Mouse (Mus musculus): ENCODE measurements around the gene Smim14.
"Not testable (repeated sequence)": the region's sequence is repeated elsewhere in the genome, so short reads cannot be mapped to it uniquely, and the experiment has no call there.

Gene Smim14

DNA sequence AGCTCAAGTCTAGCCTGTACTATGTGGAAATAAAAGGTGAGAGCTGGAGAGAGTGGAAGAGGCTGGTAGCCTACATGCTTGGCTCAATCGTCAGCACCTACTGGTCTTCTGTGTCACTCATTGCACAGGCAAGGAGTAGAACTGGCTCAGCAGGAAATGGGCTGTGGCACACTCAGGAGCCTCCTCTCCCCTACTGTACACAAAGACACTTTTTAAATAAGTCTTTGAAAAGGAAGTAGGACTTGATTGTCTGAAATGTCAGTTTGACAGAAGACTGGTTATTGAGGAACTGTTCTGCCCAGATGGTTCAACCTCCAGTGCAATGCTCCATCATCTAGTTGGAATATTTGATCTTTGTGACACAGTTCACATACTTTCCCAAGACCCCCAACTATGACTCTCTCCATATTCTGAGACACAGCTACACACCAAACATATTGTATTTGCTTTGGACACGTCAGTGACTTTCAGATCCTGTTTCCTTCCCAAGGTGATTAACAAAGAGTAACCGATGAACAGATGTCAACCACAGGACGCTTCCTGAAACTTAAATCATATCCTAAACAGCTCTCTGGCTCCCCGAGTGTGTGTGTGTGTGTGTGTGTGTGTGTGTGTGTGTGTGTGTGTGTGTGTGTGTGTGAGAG, 22.2 kb downstream of the Smim14 start:
- peak; percentile 46 for DNase-seq

DNA sequence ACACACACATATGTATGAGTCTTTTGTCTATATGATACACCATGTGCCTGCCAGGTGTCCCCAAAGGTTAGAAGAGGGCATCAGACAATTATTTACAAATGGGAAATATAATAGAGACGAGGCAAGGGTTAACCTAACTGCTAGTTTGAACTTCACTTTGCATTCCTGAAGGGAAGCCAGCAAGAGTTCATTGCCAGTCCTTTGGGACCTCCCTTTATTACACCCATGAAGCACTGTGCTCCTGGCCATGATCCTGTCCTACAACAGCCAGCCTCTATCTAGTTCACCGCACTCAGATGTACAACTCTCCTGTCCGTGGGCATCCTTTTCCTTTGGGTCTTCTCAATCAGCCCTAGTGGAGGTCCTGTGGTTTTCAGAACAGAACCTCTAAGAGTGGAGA, 23.5 kb downstream of the Smim14 start:
- peak; percentile 85 for DNase-seq

DNA sequence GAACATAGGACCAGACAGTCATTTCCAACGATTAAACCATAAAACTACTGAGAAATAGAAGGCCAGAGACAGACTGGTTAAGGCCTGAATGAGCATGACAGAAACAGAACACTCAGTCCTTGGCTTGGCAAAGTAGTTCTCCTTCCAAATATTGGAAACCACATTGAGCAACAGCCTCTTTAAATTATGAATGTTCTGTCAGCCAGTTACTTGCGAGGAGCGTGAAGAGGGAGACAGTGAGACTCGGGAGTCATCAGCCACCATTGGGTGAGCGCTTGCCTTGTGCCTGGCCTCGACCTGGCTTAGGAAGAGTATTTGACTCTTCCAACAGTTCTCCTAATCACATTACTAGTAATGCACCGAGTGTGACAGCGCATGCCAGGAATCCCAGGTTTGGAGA, 28.6 kb downstream of the Smim14 start:
- peak; percentile 88 for DNase-seq

DNA sequence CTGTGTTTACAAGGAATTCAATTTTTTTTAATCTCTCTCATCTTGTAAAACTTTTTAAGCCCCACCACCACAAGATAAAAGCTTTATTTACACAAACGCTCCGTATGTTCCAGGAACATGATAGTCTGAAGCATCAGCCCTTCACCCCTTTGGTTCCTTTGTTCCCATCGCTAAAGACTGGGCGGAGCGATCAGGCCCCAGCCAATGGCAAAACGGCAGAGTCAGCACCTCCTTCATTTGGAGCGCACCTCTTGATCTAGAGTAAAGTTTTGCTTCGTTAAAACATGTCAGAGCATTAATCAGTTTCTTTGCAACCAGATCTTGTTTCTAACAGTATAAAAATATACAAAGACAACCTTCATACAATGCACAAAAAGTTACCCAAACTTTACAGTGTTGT, 31.2 kb downstream of the Smim14 start:
- peak; percentile 85 for DNase-seq

DNA sequence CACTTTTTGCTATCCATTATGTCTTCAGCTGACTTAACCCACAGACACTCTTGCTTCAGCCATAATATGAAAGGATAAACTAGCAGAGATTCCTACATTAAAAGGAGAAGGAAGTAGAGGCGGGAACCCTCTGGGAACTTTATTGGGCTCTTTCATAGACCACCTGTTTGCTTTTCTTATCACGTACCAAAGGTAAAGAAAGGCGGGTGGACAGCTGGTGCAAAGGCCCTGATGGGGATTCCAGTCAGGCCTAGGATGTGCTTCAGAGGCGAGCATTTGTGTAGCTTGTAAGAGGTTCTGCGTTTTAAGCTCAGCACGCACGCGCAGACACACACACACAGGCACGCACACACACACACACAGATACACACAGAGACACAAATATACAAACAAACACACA, 35.6 kb downstream of the Smim14 start:
- DNase-seq: peak; percentile 56

DNA sequence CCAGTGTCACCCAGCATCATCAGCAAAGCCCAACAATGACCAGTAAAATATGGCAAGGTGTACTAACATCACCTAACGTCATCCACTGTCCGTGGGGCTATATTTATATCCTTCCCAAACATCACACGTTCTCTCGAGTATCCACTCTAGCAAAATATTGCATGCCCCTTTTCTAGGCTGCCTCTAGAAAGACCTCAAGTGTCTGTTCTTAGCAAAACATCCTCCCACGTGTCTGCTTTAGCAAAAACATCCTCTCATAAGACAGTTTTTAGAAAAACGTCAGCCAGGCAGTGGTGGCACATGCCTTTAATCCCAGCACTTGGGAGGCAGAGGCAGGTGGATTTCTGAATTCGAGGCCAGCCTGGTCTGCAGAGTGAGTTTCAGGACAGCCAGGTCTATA, 36.8 kb downstream of the Smim14 start:
- no peak for DNase-seq

DNA sequence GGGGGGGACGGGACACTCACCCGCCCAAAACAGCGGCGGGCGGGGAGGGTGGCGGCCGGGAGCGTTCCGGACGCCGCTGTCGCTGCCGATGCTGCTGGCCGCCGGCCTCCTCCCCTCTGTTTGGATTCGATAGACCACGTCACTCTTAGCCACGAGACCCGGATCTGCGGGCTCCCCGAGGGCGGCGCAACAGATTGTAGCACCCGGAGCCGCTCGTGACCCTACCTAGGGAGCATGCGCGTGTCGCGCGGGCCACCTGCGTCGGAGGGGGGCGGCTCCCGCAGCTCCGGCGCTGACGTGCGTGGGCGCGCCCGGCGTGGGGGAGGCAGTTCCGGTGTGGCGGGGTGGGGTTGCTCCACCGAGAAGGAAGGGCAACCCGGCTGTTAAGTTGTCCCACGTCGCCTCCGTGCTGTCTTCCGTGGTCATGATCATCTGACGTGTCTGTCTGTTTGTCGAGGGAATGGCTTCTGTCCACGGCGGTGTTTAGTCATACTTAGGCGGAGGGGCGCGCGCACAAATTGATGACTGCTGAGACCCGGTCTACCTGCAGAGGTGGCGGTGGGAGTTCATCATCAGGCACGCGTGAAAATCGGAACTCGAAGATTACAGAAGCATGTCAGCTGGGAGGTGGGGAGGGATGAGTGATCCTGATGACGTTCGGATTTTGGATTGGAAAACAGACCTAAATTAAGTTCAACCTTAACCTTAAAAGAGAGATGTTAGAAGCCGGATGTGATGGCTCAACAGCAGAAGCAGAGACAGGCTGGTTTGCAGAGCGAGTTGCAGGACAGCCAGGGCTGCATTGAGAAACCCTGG, 44.1 kb downstream of the Smim14 start, which contains the start of gene Gm43552:
Gene Gm43552 (minus strand): TSS at position 118 of the 816 bp plus-strand sequence.
- peak; percentile 100 for DNase-seq

DNA sequence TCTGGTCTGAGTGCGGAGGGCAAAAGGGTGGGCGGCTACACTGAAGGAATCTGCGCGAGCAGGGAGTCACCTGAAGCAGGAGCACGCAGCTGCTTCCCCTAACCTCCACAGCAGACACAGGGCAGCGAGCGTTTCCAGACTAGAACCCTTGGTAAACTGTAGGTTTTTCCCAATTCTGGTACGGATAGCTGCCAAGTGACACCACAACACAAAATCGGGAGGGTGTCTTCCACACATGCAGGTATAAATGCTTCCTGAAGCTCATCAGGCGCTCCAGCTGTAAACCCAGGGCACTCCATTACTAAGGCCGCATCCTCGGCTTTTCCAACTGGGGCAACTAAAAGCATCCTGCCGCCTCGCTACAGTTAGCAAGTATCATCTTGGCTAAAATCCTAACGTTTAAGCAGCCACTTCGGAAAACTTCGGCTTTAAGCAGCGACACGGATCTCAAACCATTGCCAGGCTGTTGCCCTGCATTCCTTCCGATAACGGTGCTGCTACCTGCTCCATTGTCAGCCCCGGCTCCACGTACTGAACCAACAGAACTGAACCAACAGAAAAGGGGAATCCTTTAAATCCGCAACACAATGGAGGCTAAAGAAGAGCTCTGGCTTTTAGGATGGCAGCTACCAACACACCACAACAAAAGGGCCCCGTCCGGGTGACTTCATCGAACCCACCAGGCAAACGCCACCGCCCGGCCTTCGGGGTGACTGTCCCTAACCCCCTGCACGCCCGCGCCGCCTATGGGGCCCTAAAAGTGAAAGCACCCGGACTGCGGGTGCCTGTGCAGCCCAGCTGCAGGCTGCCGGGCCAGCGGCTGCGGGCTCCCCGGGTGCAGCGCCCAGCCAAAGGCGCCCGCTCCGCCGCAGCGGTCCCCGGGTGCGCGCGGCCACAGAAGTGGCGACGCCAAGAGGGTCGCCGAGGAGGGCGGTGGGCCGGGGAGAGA, 44.9 kb downstream of the Smim14 start:
- peak; percentile 99 for DNase-seq

DNA sequence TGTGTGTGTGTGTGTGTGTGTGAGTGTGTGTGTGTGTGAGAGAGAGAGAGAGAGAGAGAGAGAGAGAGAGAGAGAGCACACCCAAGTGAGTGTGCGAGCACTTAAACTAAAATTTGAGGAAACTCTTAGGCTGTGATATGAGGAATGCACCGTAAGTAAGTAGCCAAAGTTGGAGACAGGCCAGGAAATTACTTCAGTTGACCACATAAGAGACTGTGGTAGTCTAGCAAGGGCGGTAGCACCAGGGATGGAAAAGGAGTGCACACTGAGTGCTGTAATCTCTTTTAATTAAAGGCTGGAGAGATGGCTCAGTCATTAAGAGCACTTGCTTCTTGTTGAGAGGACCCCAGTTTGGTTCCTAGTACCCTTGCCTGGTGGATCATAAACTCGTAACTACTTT, 47.2 kb downstream of the Smim14 start:
- DNase-seq: peak; percentile 92

DNA sequence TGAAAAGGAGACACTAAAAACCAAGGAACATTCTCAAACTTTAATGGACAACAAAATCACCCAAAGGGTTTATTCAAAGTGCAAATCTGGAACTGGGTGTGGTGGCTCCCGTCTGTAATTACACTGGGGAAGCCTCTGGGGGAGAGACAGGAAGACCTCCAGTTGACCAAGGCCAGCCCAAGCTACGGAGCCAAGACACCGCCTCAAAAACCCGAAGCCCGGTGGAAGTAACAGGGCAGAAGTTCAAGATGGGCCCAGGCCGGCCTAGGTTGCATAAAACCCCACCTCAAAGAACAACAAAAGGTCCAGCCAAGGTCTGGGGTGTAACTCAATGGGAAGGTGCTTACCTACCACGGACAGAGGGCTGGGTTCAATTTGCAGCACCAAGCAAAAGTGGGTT, 48.3 kb downstream of the Smim14 start:
- peak; percentile 98 for DNase-seq

DNA sequence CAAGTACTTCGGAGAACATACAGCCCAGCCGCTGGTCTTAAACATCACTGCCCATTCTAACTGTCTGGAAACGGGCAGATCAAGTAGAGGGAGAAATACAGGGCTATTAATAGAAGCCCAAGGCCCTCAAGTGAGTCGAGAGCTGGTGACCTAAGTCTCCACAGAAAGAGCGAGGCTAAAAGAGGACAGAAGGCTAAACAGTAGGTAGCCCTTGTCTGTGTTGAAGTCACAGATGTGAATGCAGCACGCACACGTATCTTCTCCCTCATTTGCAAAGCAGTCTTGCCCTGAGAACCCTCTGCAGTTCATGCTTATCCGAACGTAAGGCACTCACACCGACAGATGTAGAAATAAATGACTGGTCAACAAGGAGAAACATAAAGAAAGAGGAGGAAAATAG, 49.6 kb downstream of the Smim14 start:
- DNase-seq: peak; percentile 86

DNA sequence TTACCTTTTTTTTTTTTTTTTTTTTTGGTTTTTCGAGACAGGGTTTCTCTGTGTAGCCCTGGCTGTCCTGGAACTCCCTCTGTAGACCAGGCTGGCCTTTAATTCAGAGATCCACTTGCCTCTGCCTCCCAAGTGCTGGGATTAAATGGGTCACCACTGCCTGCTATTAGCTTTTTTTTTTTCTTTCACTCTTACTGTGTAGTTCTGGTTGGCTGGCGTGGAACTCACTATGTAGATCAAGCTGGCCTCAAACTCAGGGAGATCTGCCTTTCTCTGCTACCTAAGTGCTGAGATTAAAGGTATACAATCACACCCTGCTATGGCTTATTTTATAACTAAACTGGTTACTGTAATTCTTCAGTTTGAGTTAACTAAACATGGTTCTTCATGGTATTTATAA, 50.5 kb downstream of the Smim14 start:
- peak; percentile 8 for DNase-seq

DNA sequence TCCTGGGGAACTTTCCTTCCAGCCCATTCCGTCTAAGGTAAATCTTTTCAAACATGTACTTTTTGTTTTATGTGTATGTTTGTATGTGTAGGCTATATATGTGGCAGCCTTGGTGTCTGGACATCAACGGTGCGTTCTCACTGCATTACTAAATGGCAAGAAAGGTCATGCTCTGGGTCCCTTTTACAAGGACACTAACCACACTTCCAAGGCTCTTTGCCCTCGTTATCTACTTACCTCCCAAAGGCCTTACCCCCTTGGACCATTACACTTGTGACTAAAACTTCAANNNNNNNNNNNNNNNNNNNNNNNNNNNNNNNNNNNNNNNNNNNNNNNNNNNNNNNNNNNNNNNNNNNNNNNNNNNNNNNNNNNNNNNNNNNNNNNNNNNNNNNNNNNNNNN, 54.0 kb downstream of the Smim14 start:
- DNase-seq: peak; percentile 71

DNA sequence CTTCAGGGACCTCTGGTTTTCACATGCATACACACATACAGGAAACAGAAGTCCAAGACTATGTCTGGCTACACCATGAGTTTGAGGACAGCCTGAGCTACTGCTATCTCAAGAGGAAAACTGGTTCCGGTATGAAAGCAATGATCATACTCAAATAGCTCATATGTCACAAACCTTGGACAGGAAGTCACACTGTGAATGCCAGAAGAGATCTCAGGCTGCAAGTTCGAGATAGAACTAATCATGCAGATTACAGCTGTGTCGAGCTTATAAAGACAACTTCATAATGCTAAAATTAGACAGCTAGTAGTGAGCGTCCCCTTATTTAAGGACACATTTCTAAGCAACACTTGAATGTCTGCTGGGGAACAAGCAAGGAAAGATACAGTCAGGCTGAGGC, 56.5 kb downstream of the Smim14 start:
- peak; percentile 88 for DNase-seq

DNA sequence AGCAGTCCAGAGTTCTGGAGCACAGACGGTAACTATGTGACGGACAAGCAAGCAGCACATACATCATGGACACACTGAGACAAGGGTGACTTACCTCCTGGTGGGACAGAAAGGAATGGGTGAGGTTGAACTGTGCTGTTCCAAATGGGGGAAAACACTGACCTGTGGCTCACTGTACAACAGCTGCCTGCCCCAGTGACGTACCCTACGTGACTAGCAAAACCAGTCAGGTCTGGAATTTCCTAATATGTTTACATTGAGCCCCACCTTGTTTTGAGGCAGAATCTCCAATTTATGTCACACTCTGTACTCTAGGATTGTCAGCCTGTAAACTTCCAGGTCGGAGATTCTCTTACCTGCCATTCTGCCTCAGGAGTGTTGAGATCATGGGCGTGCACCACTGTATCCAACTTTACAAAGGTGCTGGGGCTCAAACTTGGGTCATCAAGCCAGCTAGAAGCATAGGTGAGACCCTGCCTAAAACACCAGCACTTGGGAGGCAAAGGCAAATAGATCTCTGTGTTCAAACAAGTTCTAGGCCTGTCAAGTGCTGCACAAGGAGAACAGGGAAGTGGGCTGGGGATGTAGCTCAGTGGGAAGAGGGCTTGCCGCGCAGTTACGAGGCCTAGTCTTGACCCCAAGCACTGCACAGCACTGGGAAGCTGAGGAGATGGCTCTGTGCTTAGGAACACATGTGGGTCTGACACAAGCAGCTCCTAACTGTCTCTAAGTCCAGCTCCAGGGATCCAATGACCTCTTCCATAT, 57.1 kb downstream of the Smim14 start:
- no peak for DNase-seq

DNA sequence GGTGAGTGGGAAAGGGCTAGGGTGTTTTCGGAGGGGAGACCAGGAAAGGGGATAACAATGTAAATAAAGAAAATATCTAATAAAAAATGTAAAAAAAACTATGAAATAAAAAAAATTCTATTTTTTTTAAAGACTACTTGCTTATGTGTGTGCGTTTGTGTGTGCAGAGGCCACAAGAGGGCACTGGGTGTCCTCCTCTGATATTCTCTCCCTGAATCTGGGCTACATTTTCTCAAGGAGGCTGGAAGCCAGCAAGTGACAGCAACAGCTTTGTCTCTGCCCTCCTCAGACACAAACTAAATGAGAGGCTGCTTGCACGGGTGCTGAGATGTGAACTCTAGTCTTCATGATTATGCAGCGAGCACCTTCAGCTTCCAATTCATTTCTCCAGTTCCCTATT, 58.8 kb downstream of the Smim14 start:
- no peak for DNase-seq

DNA sequence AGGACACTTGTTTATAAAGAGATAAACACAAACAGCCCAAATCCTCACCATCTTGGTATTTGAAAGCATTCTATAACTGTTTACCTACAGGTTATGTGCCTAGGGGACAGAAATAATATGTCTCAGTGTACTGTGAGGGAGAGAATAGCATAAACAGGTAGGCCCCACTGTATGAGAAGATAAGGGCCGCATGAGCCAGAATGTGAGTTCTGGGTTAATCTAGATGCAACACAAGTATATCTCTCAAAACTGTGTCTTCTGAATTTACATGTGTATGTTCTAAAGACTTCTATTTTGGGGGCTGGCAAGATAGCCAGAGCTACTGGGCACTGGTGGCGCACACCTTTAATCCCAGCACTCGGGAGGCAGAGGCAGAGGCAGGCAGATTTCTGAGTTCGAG, 60.2 kb downstream of the Smim14 start:
- not testable (repeated sequence) for DNase-seq

DNA sequence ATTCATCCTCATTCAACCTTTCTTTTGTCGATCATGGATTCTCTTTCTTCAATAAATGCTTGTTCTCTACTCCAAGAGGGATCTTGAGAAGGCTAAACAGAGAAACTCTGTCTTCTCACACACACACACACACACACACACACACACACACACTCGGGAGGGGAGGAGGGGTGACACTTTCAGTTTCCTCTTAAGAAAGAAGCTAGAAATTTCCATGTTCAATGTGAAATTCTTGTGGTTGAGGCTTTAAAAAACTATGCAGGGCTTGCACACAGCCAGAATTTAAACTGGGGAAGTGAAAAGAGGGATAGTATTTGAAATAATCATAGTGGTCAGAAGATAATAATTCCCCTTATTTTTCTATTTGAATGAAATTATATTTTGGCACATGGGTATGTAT, 61.2 kb downstream of the Smim14 start:
- DNase-seq: no peak

DNA sequence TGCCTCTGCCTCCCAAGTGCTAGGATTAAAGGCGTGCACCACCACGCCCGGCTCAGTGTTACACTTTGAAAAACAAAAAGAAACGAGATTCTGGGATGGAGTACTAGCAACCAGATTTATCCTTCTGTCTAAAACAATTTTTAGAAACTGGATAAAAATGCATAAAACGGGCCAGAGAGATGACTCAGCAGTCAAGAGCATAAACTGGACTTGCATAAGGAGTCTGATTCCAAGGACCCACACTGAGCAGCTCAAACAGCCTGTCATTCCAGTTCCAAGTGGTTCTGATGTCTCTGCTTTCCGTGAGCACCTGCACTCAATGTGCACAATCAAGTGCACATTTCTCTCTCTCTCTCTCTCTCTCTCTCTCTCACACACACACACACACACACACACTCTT, 67.2 kb downstream of the Smim14 start:
- DNase-seq: no peak

DNA sequence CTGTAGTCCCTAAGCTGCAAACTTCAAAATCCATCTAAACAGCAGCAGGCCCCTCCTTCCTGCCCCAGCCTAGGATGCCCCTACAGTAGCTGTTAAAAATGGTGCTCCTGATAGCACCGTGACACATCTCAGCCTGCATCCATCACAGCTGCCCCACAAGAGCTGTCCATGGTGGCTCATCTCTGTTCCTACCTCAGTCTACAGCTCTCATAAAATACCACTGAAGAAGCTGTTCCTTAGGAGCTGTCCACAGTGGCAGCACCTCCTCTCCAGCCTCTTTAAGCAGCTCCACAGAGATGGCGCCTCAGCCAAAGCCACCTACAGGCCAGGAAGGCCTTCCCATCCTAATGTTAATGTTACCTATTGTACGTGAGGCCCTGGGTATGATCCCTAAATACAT, 70.1 kb downstream of the Smim14 start:
- DNase-seq: peak; percentile 63

DNA sequence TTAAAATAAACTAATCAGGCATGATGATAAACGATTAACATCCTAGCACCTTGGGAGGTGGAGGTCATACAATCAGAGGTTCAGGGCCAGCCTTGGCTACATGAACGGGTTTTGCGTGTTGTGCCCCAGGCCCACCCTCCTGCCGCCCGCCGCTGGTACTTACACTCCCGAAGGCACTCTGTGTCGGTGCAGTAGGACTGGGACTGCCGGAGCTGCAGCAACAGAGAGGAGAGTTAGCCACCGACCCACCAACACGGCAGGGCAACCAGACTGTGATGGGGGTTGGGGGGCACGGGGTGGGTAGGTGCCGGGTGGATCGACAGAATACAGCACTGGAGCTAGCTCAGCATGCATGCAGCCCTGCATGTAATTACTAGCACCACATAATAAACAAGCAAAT, 76.6 kb downstream of the Smim14 start:
- DNase-seq: peak; percentile 92

DNA sequence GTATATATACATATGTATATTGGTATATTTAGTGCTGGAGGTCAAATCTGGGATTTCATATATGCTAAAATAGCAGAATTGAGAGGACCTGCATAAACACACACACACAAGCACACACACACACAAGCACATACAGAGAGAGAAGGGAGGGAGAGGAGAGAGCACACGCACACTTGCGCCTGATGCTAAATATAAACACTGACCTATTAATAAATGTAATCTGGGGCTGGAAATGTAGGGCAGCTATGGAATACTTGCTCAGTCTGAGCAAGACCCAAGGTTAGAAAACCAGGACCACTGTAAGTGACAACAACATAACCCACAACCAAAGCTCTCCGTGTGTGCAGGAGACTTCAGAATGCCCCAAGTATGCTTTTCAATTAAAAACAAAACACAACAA, 77.5 kb downstream of the Smim14 start:
- no peak for DNase-seq

DNA sequence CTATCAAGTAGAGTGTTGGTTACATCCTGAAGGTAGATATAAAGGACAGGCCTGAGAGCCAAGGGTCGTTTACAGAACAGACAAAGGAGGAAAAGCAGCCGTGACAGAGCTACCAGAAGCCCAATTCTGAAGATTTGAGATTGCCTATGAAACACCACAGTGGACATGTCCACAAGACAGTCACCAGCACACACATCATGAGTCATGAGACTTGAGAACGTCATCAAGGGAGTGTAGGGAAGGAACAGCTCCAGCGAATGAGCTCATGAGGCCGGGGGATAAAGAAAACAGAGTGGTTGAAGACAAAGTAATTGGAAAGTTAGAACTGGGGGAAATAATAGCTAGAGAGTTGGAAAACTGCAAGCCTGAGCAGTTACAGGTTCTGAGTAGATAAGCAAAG, 79.1 kb downstream of the Smim14 start:
- peak; percentile 96 for DNase-seq

All from heart, adult 11 months (tissue).